Mouse (Mus musculus) adrenal gland, postnatal 36 days (tissue): ENCODE data around the gene Coro2a. TPM values are rescaled to one million over a fixed set of nuclear protein-coding genes. Genes with fewer than 3 reads are reported as not detected.
"Not testable (repeated sequence)": the region's sequence is repeated elsewhere in the genome, so short reads cannot be mapped to it uniquely, and the experiment has no call there.

ENCODE experiments used
- DNase-seq, 2 experiments: peaks; one replicate each; pipeline ENCODE4 v3.0.0; 2021; ENCODE audit warnings: mixed read lengths in 1 of 2
- total RNA-seq, 2 experiments: library from RNA; stranded (reverse); gene quantifications; 2 replicates each; pipeline ENCODE4 v1.2.3; 2021

The Coro2a gene
- total RNA-seq, 2 experiments from 2014 or later = 2.5 to 3.1 TPM

DNA sequence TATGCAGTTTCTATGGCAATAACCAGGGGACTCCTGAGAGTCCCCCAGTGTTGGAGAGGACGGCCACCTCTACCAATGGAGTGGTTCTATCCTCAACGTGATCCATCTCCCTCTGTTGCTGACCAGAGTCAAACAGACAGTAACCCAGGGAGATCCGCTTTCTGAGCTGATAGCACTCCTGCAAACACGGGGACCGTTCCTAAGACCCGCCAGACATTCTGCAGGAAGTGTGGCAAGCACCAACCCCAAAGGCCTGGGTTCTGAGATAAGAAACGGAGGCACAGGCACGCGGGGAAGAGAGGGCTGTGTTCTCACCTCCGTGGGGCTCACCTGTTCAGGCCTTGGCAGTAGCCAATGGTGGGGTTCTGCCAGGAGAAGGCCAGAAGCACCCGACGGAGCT is 11.6 kb upstream of the Coro2a start:
- no peak for DNase-seq

- DNase-seq = peak; percentile 81 to 85
Measured at GRCm38 (mm10) chr4:46611181-46611580, 9.2 kb upstream of the Coro2a start.

DNA sequence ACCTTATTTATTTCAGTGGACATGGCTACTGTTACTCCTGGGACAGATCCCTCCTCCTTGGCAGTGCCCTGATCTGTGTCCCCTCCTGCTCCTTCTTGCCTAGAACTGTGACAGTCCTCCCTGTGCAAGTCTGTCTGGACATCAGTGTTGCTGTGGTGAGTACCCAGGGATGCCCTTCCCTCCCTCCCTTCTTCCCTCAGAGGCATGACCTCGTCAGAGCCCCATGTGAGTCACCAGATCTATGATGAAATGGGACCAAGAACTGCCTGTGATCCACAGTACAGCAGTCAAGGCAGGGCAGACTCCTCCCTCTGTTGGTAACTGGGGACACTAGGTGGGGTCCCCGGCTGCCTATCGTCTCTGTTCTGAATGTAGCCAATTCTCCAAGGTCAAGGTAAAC is 5.6 kb upstream of the Coro2a start:
- peak; percentile 67 to 68 for DNase-seq

DNA sequence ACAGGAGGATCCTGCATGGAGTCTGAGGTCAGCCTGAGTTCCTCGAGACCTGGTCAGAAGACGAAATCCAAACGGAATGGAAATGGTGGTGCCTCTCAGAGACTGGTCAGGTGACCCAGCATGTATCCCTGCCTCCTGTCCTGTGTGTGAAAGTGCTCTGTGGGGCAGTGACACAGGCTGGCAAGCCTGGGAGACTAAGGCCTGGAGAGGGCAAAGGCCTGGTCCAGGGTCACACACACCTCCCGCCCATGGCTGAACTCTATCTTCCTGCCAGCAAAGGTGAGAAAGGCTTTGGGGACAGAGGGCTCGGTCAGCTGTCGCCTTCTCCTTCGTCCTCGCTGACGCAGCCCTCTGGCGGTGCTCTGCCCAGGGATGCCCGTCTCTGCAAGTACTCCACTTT is 3.4 kb upstream of the Coro2a start:
- DNase-seq = no peak

- DNase-seq = no peak
Measured at GRCm38 (mm10) chr4:46602704-46603103, 702 bp upstream of the Coro2a start.

GRCm38 (mm10) chr4:46601258-46601843 is 651 bp downstream of the Coro2a start:
- peak; percentile 36 to 49 for DNase-seq

- no peak for DNase-seq
Measured at GRCm38 (mm10) chr4:46600473-46601257, 1.3 kb downstream of the Coro2a start.

DNA sequence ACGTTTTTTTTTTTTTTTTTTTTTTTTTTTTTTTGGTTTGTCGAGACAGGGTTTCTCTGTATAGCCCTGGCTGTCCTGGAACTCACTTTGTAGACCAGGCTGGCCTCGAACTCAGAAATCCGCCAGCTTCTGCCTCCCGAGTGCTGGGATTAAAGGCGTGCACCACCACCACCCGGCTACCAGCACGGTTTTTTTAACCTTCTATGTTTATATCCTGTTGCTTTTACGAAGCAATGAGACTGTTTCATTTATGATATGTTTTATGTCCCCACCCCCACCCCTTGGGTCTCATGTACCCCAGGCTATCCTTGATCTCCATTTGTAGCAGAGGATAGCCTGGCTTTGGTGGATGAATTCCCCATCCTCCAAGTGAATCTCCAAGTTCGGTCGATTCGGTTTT is 2.4 kb downstream of the Coro2a start:
- DNase-seq = not testable (repeated sequence)

DNA sequence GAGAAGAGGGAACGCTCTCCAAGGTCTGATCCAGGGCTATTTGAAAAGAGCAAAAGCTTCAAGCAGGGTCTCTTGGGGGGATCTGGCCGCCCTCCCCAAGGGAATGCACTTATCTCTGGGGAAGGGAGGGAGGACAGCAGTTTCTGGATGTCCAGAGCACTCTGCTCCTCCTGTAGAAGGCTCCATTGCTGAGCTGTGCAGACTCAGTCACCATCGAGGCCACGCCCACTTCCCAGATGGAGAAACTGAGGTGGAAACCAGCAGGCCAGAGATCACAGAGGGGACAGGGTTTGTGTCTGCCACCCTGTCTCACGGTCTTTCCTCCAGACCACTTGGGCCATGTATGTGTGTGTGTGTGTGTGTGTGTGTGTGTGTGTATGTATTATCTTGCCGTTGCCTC is 3.0 kb downstream of the Coro2a start:
- DNase-seq = no peak

- DNase-seq = no peak
Measured at GRCm38 (mm10) chr4:46598111-46598510, 3.9 kb downstream of the Coro2a start.

DNA sequence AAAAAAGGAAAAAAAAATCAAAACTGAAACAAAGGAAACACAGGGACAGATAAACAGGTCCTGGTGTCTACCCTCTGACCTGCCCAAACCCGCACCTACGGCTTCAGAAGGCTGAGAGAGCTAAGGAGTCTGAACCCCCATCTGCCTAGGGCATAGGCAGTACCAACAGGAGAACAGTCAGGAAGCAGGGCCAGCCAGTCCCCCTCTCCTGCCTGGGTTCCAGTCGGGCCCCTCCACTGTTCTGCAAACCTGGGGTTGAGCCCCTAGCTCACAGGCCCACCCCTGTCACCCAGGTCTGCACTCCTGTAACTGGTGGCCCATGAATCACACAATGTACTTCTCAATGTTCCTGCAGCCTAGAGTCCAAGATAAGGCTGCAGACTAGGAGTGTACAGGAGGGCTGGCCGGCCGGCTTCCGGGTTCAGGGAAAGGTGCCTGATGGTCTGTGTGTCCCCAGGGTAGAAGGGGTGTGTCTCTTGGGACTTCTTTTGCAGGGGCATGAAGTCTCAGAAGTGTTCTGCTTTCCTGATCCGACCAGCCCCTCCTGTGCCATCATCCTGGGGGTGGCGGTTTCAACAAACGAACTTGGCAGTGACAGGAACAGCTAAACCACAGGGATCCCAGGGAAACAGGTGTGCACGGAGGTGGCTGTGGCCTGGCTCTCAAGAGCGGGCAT is 4.6 kb downstream of the Coro2a start:
- no peak for DNase-seq

GRCm38 (mm10) chr4:46596398-46596797 is 5.6 kb downstream of the Coro2a start:
- no peak for DNase-seq

DNA sequence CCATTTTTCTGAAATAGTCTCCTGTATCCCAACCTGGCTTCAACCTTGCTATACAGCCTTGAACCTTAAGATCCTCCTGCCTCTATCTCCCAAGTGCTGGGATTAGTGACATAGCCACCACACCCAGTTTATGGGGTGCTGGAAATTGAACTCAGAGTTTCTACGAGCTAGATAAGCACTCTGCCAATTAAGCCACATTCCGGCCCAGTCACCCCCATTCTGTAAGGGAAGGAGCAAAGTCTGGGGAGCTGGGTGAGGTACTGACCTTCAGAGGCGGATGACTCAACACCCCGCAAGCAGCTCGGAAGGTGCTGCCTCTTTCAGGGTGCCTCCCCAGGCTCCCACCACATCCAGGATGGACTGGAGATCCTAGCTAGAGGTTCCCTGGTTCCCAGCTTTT is 7.9 kb downstream of the Coro2a start:
- no peak for DNase-seq

DNA sequence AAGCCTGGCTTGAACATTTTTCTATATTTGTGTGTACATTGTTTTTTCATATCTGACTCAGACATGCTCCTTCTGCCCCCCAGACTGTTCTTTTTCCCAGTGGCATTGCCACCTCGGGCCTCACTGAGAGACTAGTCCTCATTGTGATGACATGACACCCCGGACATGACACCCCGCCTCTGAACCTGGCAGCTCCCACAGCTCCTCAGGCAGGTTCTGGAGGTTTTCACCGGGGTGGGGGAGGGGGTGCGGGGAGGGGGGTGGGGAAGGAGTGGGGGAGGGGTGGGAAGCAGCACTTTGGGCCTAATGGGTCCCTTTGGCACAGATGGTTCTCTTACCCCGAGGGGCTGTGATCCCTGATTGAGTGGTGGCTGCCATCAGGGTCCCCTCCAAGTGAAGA is 8.5 kb downstream of the Coro2a start:
- no peak for DNase-seq

DNA sequence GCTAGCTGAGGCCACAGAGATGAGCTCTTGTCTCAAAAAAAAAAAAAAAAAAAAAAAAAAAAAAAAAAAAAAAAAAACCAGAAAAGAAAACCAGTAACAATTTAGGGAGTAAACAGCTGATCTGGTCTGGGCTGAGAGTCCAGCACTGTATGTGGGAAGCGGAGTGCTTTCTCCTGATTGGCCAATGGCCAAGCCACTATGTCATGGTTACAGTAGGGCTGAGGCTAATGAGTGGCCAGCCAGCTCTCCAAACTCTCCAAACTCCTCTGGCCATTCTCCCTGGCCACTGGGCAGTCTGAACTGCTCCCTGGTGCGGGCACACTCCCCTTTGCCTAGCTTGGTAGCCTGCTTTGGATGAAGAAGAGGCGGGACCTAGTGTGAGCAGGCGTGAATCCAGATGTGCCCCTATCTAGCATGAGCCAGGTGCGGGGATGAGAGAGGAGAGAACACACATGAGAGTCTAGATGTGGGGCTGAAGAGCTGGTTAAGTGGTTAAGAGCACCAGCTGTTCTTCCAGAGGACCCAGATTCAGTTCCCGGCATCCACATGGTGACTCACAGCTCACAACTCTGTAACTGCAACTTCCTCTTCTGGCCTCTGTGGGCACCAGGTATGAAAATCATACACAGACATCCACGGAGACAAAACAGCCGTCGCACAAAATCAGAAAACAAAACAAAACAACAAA is 10.0 kb downstream of the Coro2a start:
- peak; percentile 27 to 50 for DNase-seq

DNA sequence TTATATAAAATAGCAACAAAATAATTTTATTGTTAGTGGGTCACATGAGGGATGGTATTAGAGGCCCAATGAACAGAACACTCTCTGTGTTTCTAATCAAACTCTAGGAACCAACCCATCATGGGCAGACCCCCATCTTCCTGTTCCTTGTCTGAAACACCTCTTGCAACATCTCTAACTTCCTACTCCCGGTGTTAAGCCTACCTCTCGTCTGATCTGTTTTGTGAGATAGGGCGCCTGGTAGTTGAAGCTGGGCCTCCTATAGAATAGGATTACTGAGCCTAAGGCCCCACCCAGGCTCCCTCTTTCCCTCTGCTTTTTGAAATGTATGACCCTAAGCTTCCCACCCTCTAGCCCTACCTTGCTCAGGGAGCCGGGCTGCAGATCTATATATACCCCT is 11.2 kb downstream of the Coro2a start:
- no peak for DNase-seq

- no peak for DNase-seq
Measured at GRCm38 (mm10) chr4:46589946-46590684, 11.9 kb downstream of the Coro2a start.

DNA sequence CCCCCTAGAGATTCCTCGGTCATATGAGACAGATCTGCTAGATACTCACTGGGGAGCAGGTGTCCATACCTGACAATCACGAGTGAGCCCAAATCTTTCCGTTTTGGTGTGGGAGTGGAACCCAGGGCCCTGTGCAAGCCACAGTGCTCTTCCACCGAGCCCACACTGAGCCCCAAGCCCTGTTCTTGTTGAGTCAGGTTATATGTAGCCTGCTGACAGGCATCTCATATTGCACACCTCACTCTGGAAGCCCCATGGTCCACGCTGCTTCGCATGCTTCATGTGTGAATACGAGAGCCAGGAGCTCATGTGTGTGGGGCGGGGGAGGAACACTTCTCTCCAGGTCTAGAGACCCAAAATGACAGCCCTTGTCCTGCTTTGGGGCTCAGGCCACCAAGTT is 12.9 kb downstream of the Coro2a start:
- DNase-seq = no peak

DNA sequence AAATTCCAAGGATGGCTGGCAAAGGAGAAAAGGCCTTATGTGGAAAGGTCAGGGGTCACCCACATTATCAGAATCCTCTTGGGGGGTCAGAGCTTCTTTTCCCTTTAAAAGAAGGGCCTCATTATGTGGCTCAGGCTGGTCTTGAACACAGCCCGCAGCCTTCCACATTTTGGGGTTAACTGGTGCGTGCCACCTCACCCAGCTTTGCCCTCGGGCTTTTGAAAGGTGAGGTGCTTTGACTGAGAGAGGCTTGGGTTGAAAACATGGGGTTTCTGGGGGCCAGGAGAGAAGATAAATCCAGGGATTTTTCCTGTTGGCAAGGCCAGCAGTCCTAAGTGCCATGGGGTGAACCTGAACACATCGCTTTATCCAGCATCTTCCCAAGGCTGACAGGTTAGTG is 15.5 kb downstream of the Coro2a start:
- no peak for DNase-seq

DNA sequence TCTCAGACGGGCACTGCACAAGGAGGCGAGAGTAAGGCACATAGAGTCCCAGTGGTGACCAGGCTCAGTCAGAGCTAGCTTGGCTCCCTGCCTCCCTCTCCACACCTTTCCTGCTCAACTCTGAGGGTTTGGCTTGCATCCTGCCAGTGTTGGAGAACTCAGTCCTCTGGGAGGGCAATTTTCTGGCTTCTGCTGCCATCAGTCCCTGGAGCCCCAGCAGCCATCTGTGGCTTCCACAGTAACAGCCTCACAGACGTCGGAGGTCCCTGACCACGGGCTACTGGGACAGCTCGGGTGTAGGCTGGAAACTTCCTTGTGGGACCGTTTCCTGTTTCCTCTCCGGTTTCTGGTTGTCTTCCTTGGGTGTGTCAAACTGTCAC is 16.2 kb downstream of the Coro2a start:
- no peak for DNase-seq

GRCm38 (mm10) chr4:46585041-46585810 is 16.8 kb downstream of the Coro2a start:
- DNase-seq = no peak
